Mouse (Mus musculus): Measurements from ENCODE around the gene Gm8914.

Gm8914 gene

DNA sequence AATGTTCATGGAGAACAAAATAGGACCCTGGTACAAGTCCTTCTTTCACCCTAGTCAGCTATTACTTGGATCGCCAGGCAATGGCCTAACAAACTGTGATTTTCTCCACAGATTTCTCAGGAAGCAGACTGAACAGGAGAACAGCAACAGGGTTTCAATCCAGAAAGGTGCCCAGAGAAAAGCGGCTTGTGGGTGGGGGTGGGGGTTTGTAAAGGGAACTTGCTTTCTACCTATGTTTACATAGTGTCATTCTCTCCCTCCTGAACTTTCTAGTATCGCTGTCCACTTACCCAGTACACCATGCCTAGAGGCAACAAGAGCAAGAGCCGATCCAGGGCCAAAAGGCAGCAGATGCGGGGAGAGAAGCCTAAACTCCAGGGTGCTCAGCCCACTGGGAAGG is at the start of gene Gm8914:
Gm8914 (plus strand) TSS at position 301 of the 400 bp plus-strand sequence.
- in situ Hi-C loops (cut with MboI, MseI), result loop anchor here (5.0 kb wide), 1 partner anchor 78 kb away; no protein-coding TSS in a partner anchor

All from T-helper 1 cell (primary cell).